Mouse (Mus musculus) NIH3T3 (cell line): ENCODE measurements at regions not wholly inside any gene's neighbourhood (a gene's known extent, or its start where the extent isn't known, plus 50 kb on each side); places are given as distances from the start of the nearest gene placed in this dataset.

Source experiments
- DNase-seq: peaks from one replicate; pipeline ENCODE4 v3.0.0-alpha.2; 2012; ENCODE audit warnings: low read depth

DNA sequence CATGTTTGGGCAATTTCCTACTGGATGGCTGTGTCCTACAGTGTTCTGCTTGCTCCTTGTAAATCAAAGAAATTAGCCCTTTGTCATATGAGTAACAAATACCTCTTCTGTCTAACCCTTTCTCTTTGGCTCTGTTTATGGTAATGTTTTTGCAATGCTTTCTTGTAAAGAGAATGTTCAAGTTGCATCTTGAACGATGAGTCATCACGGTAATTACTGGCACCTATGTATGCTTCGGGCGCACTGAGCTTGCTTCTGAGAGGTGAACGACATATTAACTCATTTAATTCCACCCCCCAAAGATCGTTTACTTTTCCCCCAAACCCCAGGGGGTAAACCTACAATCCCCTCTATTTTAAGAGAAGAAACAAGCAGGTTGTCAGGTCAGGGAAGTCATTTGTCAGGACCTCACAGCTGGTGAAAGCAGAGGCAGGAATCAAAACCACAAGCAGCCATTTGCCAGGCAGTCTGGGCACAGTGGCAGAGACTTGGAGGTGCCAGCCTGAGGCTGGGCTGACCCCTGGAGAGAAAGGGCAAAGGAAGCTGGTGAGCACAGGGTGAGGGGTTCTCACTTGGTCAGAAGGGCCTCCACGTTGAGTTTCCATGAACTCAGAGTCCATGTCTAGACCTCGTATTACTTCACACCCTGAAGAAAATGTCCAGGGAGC is 87.6 kb upstream of the Atp1a1 start:
- DNase-seq = no peak

DNA sequence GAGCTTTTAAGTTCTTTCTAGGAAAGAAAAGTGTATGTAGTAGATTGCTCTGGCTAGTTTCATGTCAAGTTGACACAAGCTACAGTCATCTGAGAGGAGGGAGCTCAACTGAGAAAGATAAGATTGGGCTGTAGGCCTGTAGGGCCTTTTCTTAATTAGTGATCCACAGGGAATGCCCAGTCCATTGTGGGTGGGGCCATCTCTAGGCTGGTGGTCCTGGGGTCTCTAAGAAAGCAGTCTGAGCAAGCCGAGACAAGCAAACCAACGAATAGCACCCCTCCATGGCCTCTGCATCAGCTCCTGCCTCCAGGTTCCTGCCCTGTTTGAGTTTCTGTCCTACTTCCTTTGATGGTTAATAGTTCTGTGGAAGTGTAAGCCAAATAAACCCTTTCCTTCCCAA is 86.3 kb upstream of the Atp1a1 start:
- DNase-seq = no peak

DNA sequence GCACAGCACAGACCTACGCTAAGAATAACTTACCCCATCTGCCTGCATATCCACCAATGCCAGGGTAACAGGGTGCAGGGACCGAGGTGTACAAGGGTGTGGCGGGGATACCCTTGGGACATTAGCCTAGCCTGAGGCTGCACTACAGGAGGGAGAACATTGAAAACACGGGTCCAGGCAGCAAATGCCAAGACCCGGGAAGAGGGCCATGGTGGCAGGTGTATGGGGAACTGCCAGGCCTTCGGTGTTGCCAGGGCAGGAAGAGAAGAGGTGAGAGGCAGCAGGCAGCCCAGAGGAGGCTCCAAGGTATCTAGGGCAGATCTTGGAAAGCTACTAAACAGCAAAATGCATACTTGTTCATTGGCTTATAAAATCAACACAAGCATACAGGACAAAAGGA is 85.7 kb upstream of the Atp1a1 start:
- no peak for DNase-seq

DNA sequence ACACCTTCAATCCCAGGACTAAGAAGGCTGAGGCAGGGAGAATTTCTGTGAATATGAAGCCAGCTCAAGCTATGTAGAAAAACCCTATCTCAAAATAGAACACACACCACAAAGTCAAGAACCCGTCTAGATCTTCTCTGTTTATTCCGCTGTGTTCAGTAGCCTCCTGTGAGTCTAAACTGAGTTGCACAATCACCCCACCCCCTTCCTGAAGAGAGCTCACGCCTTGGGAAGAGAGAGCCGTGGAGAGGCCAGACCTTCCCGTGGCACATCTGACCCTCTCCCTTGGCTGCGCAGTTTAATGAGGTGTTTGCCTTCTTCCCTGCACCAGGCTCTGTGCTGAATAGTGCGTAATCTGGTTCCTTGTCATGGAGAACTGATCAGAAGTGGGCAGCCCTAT is 80.7 kb upstream of the Atp1a1 start:
- no peak for DNase-seq

DNA sequence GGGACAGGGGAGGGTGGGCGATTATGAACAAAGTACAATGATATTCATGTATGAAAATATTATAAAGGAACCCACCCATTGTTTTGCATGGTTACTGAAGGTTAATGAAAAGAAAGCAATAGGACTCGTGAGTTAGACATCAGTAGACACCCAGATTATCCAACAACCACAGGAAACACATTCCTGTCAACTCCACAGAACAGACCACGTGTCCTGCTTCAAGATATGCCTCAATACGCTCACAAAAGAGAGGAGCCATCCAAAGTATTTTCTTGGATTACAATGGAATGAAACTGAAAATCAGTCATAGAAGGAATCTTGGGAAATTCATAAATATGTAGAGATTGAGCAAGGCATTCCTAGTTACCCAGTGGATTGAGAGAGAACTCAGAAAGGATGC is 68.5 kb upstream of the Atp1a1 start:
- DNase-seq = no peak

DNA sequence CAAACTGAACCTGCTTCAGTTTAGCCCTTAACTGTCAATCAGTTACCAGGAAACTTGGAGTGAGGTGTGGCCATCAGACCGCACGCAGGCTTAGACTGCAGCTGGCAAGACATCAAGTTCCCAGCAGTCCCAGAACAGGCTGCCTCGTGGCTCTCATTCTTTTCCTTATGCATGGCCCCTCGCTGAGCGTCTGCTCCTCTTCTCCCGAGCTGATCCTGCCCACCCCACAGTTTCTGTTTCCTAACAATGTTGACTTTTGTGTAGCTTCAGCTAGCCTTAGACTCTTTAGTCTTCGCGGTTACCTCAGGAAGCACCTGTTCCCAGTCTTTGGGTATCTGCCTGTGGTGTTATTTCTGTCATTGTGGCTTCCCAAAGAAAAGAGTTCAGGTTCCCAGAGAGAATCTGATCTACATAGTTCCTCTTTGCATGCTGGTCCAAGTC is 66.1 kb upstream of the Atp1a1 start:
- no peak for DNase-seq

DNA sequence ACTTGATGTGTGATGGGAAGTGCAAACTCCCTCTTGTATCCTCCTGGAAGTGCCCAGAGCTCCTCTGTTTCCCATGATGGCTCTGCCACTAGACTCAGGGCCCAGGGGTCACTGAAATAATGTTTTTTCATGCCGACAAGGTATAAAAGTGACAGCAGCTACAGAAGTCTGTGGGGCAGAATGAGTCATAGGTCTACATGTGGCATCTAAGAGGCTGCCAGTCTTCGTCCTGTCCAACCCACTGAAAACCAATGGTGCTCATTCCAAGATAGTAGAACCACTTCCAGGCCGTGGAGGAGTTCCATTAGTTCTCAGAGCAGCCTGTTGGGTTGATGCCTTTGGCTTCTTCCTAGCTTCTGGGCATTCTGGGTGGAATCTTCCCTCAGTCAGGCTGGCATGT is 65.3 kb upstream of the Atp1a1 start:
- DNase-seq = no peak

DNA sequence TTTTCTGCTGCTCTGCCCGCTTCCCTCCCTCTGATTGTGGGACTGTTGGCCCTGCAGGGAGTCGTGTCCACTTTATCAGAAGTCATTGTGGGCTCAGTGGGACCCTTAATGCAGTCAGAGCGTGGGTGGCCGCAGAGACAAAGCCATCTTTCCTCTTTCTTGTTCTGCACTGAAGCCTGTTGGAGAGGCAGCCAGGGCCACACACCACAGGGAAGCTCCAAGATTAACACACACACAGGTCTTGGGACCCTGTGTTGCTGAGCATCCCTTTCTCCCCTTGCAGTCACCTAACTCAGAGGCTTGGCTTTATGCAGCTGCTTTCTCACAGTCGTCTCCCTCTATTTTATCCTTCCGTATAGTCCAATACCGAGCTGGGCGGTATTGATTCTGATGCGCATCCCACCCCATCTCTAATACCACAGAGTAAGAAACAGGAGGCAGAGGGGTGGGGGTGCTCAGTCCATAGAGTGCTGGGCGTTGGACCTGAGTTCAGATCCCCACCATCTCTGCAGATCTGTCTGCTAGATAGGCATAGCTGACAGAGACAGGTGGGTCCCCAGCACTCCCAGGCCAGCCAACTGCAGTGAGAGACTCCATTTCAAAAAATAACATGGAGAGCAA is 63.4 kb upstream of the Atp1a1 start:
- no peak for DNase-seq

DNA sequence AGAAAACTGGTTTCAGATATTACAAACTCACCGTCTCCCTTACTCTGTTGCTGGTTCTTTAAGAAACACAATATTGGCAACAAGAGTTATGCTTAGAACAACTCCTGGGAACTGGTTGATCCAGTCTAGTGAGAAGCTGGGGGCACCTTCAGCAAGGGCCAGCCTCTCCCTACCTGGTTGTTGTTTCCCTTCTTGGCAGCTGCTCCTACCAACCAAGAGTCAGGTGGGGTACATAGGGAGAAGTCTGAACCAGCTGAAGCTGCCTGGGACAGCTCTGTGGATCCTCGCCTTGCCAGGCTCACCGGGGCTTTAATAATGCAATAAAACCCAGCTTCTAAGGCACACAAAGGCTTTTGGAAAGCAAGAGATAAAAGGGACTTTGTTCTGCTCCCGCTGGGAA is 62.7 kb upstream of the Atp1a1 start:
- DNase-seq = no peak

DNA sequence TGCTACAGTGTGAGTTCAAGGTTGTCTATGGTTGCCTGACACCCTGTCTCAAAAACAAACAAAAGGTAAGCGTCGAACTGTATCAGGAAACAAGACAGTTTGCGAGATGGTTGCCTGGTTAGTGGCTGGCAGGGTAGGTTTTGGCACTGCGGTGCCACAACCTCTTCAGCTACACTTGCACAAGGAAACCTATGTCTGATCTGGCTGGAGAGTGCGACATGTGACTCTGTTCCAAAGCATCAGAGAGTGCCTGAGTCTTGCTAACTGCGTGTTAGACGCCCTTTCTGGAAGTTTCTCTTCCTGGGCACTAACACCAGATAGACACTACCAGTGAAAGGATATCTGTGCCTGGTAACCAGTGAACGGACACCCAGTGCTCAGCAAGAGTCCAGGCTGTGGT is 62.1 kb upstream of the Atp1a1 start:
- no peak for DNase-seq

DNA sequence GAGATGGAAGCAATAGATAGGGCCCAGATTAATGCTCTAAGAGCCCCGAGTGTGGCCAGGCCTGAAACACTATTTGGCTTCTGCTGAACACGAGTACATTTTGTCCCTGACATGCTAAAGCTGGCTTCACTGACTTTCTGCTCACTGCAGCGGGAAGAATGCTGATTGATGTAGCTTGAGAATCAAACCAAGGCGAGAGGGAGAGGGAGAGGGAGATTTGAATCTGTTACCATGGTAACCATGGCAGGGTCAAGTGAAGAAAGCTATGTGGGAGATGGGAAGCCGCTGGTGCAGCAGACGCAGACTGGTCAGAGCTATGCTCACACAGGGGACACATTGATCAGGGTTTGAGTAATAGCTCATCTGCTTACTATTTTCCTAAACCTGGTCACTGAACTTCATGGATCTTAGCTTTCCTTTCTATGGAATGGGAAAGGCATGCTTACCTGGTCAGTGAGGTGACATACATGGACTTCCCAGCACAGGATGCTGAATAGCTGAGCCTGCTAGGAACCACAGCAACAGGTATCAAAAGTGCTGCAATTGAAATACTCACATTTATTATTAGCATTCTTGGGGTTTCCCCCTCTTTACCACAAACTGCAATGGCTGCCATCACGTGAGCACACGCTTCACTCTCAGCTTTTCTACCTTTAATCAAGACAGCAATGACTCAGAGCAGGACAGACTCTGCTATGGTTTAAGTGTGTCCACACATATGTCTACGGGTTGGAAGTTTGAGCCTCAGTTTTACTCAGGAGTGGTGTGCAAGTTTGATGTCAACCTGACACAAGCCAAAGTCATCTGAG is 56.9 kb upstream of the Atp1a1 start:
- no peak for DNase-seq

DNA sequence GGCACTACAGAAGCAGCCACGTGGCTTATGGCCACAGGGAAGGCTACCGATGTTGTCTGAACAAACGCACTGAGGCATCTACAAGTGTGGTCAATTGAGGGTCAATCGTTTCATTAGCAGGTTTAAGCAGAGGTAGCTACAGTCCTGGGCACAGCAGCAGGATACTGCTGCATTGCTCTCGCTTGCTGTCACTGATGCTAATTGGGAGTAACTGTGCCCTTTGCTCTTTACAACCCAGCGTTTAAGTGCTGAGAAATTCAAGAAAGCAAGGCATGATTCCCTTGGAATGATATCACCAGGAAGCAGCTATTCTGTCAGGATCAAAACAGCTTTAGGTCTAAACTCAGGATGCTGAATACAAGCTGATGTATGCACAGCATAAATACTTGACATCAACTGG is 56.2 kb upstream of the Atp1a1 start:
- DNase-seq = no peak

DNA sequence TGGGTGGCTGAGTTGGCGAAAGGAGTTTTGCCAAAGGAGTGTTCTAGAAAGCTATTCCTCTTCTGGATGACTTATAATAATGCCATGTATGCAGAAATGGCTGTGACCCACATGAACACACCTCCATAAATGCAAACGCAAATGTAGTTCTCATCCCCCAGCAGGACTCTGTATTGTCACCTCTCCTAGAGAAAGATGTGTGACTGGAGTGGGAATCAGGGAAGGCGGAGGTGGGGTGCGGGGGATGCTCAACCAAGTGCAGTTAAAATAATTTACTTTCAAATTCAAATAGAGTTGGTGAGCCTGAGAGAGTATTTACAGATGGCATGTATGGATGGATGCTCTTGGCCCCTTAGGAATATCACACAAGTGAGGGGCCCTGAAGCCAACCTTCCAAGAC is 55.7 kb upstream of the Atp1a1 start:
- no peak for DNase-seq

DNA sequence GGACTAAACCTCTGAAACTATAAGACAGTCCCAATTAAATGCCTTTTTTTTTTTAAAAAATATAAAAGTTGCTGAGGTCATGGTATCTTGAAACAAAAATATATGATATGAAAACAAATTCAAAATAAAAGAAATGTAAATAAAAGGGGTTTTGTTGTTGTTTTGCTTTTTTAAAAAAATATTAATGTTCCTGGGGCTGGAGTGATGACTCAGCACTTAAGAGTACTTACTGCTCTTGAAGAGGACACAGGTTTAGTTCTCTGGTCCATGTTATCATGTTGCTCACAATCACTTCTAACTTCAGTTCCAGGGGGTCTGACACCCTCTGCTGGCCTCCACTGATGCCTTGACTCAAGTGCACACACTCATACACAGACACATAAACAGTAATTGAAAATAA is 53.5 kb upstream of the Atp1a1 start:
- DNase-seq = no peak

DNA sequence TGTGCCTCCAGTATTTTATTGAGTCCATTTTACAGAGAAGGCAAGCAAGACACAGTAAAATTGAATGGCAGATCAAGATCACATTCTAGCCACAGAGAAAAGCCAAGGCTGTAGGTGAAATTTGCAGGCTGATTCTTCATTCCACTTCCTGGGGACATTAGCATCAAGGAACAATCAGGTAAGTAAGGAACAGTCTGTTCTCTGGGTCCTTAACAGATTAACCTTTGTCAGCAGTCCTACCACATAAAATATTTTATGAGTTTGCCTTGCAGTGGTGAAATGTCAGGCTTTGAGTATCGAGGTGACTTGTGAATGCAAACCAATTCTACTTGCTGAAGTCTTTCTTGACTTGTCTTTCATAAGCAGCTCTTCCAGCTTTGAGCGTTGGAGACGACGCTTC is 50.2 kb upstream of the Atp1a1 start:
- no peak for DNase-seq
